Mouse (Mus musculus): ENCODE measurements at regions not wholly inside any gene's neighbourhood (a gene's known extent, or its start where the extent isn't known, plus 50 kb on each side); places are given as distances from the start of the nearest gene placed in this dataset.

DNA sequence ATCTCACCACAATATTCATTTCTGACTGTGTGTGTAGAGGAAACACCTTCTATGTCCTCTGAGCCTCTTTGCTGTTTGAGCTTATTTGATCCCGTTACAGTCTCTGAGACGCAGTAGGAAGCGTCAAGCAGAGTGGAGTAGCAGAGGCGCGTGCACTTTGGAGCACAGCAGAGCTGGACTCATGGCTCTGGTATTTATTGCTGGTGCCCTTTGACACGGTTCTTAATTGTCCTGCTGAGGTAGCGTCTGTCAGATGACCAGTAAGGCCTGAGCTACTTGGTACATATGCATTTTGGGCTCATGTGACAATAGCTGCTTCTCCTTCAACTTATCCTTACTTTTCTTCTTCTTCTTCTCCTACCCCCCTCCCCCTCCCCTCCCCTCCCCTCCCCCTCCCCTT, 195.8 kb downstream of the Foxo1 start:
- Histone ChIP-seq H3K9me3 (no peaks in the 10 kb centered on the region), H3K4me1 (peaks cover 7% of the 10 kb centered on the region; the same call in 1 of the 2 replicates), H3K27me3 (no peaks in the 10 kb centered on the region), H3K4me3 (no peak overlapping the region), H3K27ac (no peak overlapping the region), H3K36me3 (no peaks in the 10 kb centered on the region), H3K9ac (no peak overlapping the region), H3K4me2 (replicated peaks) (no peak overlapping the region)
- ATAC-seq (ENCODE audit: low FRiP score, low read depth), result no peak
- 12% methylated on average over 7 of the region's 7 CpGs for WGBS

DNA sequence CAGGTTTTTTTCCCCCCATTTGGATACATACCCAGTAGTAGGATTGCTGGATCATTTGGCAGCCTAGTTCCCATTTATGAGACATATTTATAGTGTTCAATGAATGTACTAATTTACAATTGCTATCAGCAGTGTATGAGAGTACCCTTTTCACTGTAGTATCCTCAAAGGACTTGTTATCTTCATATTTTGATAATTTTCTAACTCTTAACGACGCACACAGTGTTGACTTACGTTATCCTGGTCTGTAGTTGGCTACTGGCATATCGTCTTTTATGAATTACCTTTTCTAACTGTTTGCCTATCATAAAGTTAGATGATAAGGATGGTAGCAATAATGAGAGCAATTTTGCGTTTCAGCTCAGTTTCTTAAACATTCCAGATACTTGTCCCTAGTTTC, 186.8 kb downstream of the Foxo1 start:
- no peaks in the 10 kb centered on the region for H3K9me3 ChIP-seq
- ATAC-seq (ENCODE audit: low FRiP score, low read depth), result no peak
- no peak overlapping the region for H3K9ac ChIP-seq
- no peaks in the 10 kb centered on the region for H3K4me1 ChIP-seq
- H3K4me2 ChIP-seq (replicated peaks), result no peak overlapping the region
- H3K4me3 ChIP-seq, result no peak overlapping the region
- H3K27ac ChIP-seq, result no peak overlapping the region
- 90% methylated on average over 5 of the region's 5 CpGs for WGBS
- H3K27me3 ChIP-seq, result no peaks in the 10 kb centered on the region
- no peaks in the 10 kb centered on the region for H3K36me3 ChIP-seq

DNA sequence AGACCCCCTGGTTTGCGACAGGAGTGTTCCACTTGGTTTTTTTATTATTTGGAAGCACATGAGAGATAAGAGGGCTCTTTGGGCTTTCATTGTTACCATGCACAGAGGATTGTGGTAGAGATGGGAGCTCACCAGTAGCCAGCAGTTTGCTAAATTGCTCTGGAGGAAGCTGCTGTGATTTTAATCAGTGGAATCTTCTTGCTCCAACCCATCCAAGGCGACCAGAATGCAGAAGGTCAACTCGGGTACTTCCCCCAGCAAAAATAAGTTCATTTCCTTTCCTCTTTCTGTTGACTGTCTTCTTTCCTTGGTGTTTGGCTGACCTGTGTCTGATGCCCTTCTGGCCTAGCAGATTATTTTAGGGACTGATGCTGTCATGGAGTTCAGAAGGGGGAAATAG, 184.9 kb downstream of the Foxo1 start:
- Histone ChIP-seq H3K4me2 (replicated peaks) (no peak overlapping the region), H3K27me3 (no peaks in the 10 kb centered on the region), H3K27ac (no peak overlapping the region), H3K36me3 (no peaks in the 10 kb centered on the region), H3K9ac (no peak overlapping the region), H3K4me1 (peaks cover 2% of the 10 kb centered on the region; the same call in 1 of the 2 replicates), H3K9me3 (no peaks in the 10 kb centered on the region), H3K4me3 (no peak overlapping the region)
- 79% methylated on average over 3 of the region's 3 CpGs for WGBS
- no peak for ATAC-seq (ENCODE audit: low FRiP score, low read depth)

- H3K9ac ChIP-seq, result no peak overlapping the region
- H3K4me2 ChIP-seq (replicated peaks), result no peak overlapping the region
- no peak for ATAC-seq (ENCODE audit: low FRiP score, low read depth)
- H3K36me3 ChIP-seq, result no peaks in the 10 kb centered on the region
- H3K27ac ChIP-seq, result no peak overlapping the region
- 60% methylated on average over 5 of the region's 5 CpGs for WGBS
- no peaks in the 10 kb centered on the region for H3K9me3 ChIP-seq
- no peaks in the 10 kb centered on the region for H3K27me3 ChIP-seq
- H3K4me3 ChIP-seq, result no peak overlapping the region
- H3K4me1 ChIP-seq, result peaks cover 9% of the 10 kb centered on the region
Measured at GRCm38 (mm10) chr3:52452345-52452744, 184.2 kb downstream of the Foxo1 start.

DNA sequence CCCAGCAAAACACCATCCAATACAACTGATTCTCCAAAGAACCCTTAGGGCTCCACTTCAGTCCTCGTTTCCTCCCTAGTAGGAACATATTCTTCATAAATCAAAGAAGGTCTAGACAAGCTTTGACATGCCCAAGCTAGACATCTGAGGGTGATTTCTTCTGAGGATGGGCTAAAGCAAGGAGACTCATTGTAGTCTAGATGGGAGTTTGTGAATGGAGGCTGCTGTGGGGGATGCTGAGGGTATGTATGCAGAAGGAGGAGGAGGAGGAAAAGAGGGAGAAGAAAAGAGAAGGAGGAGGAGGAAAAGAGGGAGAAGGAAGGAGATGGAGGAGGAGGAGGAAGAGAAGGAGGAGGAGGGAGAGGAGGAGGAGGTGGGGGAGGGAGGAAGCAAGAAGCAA, 178.9 kb downstream of the Foxo1 start:
- no peak overlapping the region for H3K4me3 ChIP-seq
- H3K4me1 ChIP-seq, result peaks cover 13% of the 10 kb centered on the region
- H3K36me3 ChIP-seq, result no peaks in the 10 kb centered on the region
- H3K27ac ChIP-seq, result no peak overlapping the region
- H3K9ac ChIP-seq, result no peak overlapping the region
- no peak overlapping the region for H3K4me2 ChIP-seq (replicated peaks)
- no peaks in the 10 kb centered on the region for H3K27me3 ChIP-seq
- no peaks in the 10 kb centered on the region for H3K9me3 ChIP-seq
- ATAC-seq (ENCODE audit: low FRiP score, low read depth), result no peak
- 62% methylated on average over 1 of the region's 1 CpGs for WGBS

DNA sequence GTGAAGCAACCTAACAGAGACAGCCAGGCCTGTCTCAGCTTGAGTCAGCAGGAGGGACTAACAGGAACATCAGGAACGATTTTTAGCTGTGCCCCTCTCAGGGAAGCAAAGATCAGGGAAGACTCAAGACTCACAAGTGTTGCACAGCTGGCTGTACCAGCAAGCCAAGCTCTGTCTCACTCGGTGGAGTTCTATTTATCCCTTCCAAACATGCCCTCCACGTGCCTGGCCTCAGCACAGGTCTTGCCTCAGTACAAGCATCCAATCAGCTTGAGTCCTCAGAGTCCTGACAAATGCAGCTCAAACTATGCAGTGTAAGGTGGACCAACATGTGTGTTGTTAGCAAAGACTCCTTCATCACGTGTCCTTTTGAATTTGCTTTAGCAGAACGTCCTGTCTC, 178.4 kb downstream of the Foxo1 start:
- H3K9ac ChIP-seq, result no peak overlapping the region
- no peaks in the 10 kb centered on the region for H3K27me3 ChIP-seq
- ATAC-seq (ENCODE audit: low FRiP score, low read depth), result no peak
- no peak overlapping the region for H3K4me2 ChIP-seq (replicated peaks)
- no peaks in the 10 kb centered on the region for H3K9me3 ChIP-seq
- H3K36me3 ChIP-seq, result no peaks in the 10 kb centered on the region
- no peak overlapping the region for H3K4me3 ChIP-seq
- peaks cover 13% of the 10 kb centered on the region for H3K4me1 ChIP-seq
- 68% methylated on average over 5 of the region's 5 CpGs for WGBS
- no peak overlapping the region for H3K27ac ChIP-seq

- Histone ChIP-seq H3K4me1 (peaks cover 13% of the 10 kb centered on the region), H3K36me3 (no peaks in the 10 kb centered on the region), H3K4me2 (replicated peaks) (no peak overlapping the region), H3K27ac (no peak overlapping the region), H3K27me3 (no peaks in the 10 kb centered on the region), H3K9ac (no peak overlapping the region), H3K9me3 (no peaks in the 10 kb centered on the region; the same call in 1 of the 2 replicates), H3K4me3 (no peak overlapping the region)
- ATAC-seq (ENCODE audit: low FRiP score, low read depth), result no peak
- 81% methylated on average over 8 of the region's 8 CpGs for WGBS
Measured at GRCm38 (mm10) chr3:52444420-52445119, 176.4 kb downstream of the Foxo1 start.

- Histone ChIP-seq H3K27me3 (no peaks in the 10 kb centered on the region), H3K36me3 (no peaks in the 10 kb centered on the region), H3K27ac (no peak overlapping the region), H3K4me2 (replicated peaks) (no peak overlapping the region), H3K4me1 (peaks cover 13% of the 10 kb centered on the region), H3K9me3 (no peaks in the 10 kb centered on the region; the same call in 1 of the 2 replicates), H3K9ac (no peak overlapping the region), H3K4me3 (no peak overlapping the region)
- peak; percentile 44; the same call in 1 of the 2 replicates for ATAC-seq (ENCODE audit: low FRiP score, low read depth)
- 58% methylated on average over 3 of the region's 3 CpGs for WGBS
Measured at GRCm38 (mm10) chr3:52443856-52444255, 175.7 kb downstream of the Foxo1 start.

DNA sequence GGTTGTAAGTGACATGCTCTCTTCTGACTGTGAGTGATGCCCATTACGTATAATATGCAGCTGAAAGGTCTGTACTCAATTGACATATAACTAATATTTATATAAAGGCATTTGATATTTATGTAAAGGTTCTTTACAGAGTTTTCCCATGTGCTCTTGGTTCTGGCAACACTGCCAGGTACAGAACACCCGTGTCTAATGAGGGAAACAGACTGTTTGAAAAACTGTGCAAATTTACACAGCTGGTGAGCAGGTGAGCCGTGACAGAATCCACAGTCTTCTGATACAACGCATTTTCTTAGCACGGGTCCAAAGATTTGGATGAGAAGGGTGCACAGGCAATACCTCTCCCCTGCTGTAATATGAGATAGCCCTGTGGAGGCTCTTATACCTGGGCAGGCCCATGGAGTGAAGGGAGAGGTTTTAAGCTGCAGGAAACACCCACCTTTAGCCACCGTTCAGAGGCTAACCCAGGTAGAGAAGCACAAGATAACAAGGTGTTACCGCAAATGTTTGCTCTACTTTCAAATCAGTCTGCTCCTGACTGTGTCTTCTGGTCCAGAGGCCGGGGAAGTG, 161.0 kb downstream of the Foxo1 start:
- H3K9me3 ChIP-seq, result no peaks in the 10 kb centered on the region
- H3K4me3 ChIP-seq, result no peak overlapping the region
- no peak overlapping the region for H3K9ac ChIP-seq
- H3K4me2 ChIP-seq (replicated peaks), result no peak overlapping the region
- 61% methylated on average over 8 of the region's 8 CpGs for WGBS
- H3K27ac ChIP-seq, result no peak overlapping the region
- H3K36me3 ChIP-seq, result no peaks in the 10 kb centered on the region
- no peak for ATAC-seq (ENCODE audit: low FRiP score, low read depth)
- no peaks in the 10 kb centered on the region for H3K27me3 ChIP-seq
- H3K4me1 ChIP-seq, result no peaks in the 10 kb centered on the region

DNA sequence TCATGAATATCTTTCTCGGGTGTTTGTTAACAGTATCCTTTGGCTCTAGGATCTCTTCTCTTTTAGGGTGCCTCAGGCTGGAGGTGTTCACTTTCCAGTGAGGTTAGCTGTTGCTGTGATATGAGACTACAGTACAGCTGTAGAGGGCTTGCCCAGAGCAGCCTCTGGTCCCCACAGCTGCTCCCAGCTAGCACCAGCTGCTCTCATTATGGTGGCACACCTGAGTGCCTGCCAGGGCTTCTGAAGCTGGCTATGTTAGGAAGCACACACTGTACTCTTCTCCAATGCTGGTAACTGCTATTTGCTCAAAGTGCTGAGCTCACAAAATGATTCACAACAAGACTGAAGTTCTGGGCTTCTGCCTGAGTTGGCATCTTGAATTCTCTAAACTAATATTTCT, 154.7 kb downstream of the Foxo1 start:
- Histone ChIP-seq H3K27ac (no peak overlapping the region), H3K4me2 (replicated peaks) (no peak overlapping the region), H3K9me3 (peaks cover 9% of the 10 kb centered on the region), H3K4me1 (no peaks in the 10 kb centered on the region), H3K27me3 (peaks cover 5% of the 10 kb centered on the region; the same call in 1 of the 2 replicates), H3K9ac (no peak overlapping the region), H3K36me3 (no peaks in the 10 kb centered on the region), H3K4me3 (no peak overlapping the region)
- 85% methylated on average over 1 of the region's 1 CpGs for WGBS
- no peak for ATAC-seq (ENCODE audit: low FRiP score, low read depth)

DNA sequence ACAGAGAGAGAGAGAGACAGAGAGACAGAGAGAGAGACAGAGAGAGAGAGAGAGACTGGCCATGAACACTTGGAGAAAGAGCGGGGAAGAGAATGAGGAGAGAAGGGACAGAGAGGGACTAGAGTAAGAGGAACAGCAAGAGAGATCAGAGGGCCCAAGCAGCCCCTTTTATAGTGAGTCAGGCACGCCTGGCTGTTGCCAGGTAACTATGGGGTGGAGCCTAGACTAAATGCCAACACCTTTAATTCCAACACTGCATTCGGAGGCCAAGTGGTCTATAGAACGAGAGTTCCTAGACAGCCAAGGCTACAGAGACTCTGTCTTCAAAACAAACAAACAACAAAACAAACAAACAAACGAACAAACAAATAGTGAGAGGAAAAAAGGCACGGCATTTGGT, 148.1 kb downstream of the Foxo1 start:
- no peak overlapping the region for H3K9ac ChIP-seq
- H3K4me2 ChIP-seq (replicated peaks), result peak overlapping the region; percentile 47; the same call in 1 of the 2 replicates
- H3K4me1 ChIP-seq, result peaks cover 52% of the 10 kb centered on the region
- no peak overlapping the region for H3K4me3 ChIP-seq
- no peaks in the 10 kb centered on the region for H3K36me3 ChIP-seq
- H3K9me3 ChIP-seq, result no peaks in the 10 kb centered on the region
- no peak overlapping the region for H3K27ac ChIP-seq
- peaks cover 6% of the 10 kb centered on the region; the same call in 1 of the 2 replicates for H3K27me3 ChIP-seq
- ATAC-seq (ENCODE audit: low FRiP score, low read depth), result no peak
- 35% methylated on average over 6 of the region's 6 CpGs for WGBS

DNA sequence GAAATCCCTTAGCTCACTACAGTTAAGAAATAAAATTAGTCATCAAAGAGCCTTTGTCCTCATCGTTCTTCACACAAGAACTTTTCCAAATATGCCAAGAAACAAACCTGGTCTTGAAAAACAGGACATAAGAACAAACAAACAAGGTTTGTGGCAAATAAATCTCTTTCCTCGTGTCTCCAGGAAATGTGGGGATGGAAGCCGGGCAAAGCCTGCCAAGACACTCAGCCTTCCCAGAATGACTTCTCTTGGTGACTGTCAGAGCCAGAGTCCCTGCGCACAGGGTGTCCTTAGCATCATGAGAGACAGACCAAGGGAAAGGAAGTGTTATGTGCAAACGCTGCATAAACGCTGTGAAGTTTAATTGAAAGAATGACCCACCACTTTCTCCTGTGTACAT, 147.2 kb downstream of the Foxo1 start:
- no peak overlapping the region for H3K27ac ChIP-seq
- H3K9ac ChIP-seq, result 0 out of 2 replicates have a peak overlapping the region, but pooled peaks have one; percentile 35
- WGBS, result 7% methylated on average over 6 of the region's 6 CpGs
- no peak overlapping the region for H3K4me3 ChIP-seq
- no peak for ATAC-seq (ENCODE audit: low FRiP score, low read depth)
- H3K36me3 ChIP-seq, result no peaks in the 10 kb centered on the region
- peak overlapping the region; percentile 47 for H3K4me2 ChIP-seq (replicated peaks)
- peaks cover 8% of the 10 kb centered on the region; the same call in 1 of the 2 replicates for H3K27me3 ChIP-seq
- H3K4me1 ChIP-seq, result peaks cover 52% of the 10 kb centered on the region
- no peaks in the 10 kb centered on the region for H3K9me3 ChIP-seq

Measured in limb, embryonic 13.5 days (tissue).